Mouse (Mus musculus) kidney, postnatal 25 days (tissue): ENCODE results near the gene Dio2.

Experiments
- DNase-seq, 2 experiments: peaks; one replicate each; pipeline ENCODE4 v3.0.0; 2021; ENCODE audit warnings: mixed read lengths in 2 of 2

The Dio2 gene

GRCm38 (mm10) chr12:90738388-90739223, at the start of gene Dio2:
Gene Dio2, minus strand, starts transcription at chr12:90738438.
- no peak for DNase-seq

- DNase-seq: no peak
Measured at GRCm38 (mm10) chr12:90781438-90781837, 43.2 kb upstream of the Dio2 start.

GRCm38 (mm10) chr12:90744752-90745151, 6.5 kb upstream of the Dio2 start:
- no peak for DNase-seq

- DNase-seq: no peak
Measured at GRCm38 (mm10) chr12:90743633-90744032, 5.4 kb upstream of the Dio2 start.

- peak; percentile 49 to 72 for DNase-seq
Measured at GRCm38 (mm10) chr12:90740468-90740867, 2.2 kb upstream of the Dio2 start.

- DNase-seq: no peak
Measured at GRCm38 (mm10) chr12:90737932-90738331, 306 bp downstream of the Dio2 start.

- DNase-seq: no peak
Measured at GRCm38 (mm10) chr12:90735447-90735846, 2.8 kb downstream of the Dio2 start.

- no peak for DNase-seq
Measured at GRCm38 (mm10) chr12:90734503-90734902, 3.7 kb downstream of the Dio2 start.

GRCm38 (mm10) chr12:90733721-90734120, 4.5 kb downstream of the Dio2 start:
- DNase-seq: no peak

GRCm38 (mm10) chr12:90729648-90730047, 8.6 kb downstream of the Dio2 start:
- DNase-seq: peak; percentile 56 to 71

- DNase-seq: no peak
Measured at GRCm38 (mm10) chr12:90725107-90725506, 13.1 kb downstream of the Dio2 start.

GRCm38 (mm10) chr12:90724644-90725043, 13.6 kb downstream of the Dio2 start:
- no peak for DNase-seq

- DNase-seq: no peak
Measured at GRCm38 (mm10) chr12:90694135-90694534, 44.1 kb downstream of the Dio2 start.
